Mouse (Mus musculus) lung, postnatal 0 days (tissue): ENCODE measurements around the gene Cers6. TPM values are rescaled to one million over a fixed set of nuclear protein-coding genes. Genes with fewer than 3 reads are reported as not detected.
A peak's percentile ranks its signal among the peaks of the same experiment; 100 is the strongest.

Source experiments
- ATAC-seq: fragments of 200-750 bp; cut with Nextera tagmentation; 2 replicates; pipeline ENCODE4 v1.8.0; 2017; ENCODE audit warnings: moderate library complexity
- DNase-seq: peaks from one replicate; pipeline ENCODE4 v3.0.0-alpha.2; 2016; ENCODE audit warnings: low spot score
- H3K27ac ChIP-seq: fragments of 300-500 bp; sonication (generic); 2 replicates; pipeline ENCODE4 v1.5.1; 2014; ENCODE audit warnings: antibody characterized with exemption, mild to moderate bottlenecking, low read length, mixed read lengths
- H3K27me3 ChIP-seq: fragments of 300-500 bp; sonication (generic); replicated peaks from 2 replicates; pipeline ENCODE4 v1.6.1; 2014; ENCODE audit warnings: low read length, mixed read lengths; ENCODE audit not compliant: insufficient read depth
- H3K36me3 ChIP-seq: fragments of 300-500 bp; sonication (generic); 2 replicates; pipeline ENCODE4 v1.6.1; 2014; ENCODE audit warnings: low read length, mixed read lengths; ENCODE audit not compliant: insufficient read depth
- H3K4me1 ChIP-seq: fragments of 300-500 bp; sonication (generic); 2 replicates; pipeline ENCODE4 v1.6.1; 2014; ENCODE audit warnings: antibody characterized with exemption, low read depth, low read length, mixed read lengths; ENCODE audit not compliant: insufficient read depth
- H3K4me2 ChIP-seq: fragments of 300-500 bp; sonication (generic); replicated peaks from 2 replicates; pipeline ENCODE4 v1.6.1; 2014; ENCODE audit warnings: low read depth, mild to moderate bottlenecking, low read length, moderate library complexity, mixed read lengths
- H3K4me3 ChIP-seq: fragments of 300-500 bp; sonication (generic); 2 replicates; pipeline ENCODE4 v1.5.1; 2014; ENCODE audit warnings: low read depth, low read length
- H3K9ac ChIP-seq: fragments of 300-500 bp; sonication (generic); replicated peaks from 2 replicates; pipeline ENCODE4 v1.6.1; 2014; ENCODE audit warnings: low read depth, mild to moderate bottlenecking
- H3K9me3 ChIP-seq: fragments of 300-500 bp; sonication (generic); 2 replicates; pipeline ENCODE4 v1.6.1; 2016; ENCODE audit warnings: low read length, mixed read lengths
- CTCF ChIP-seq: IDR thresholded peaks from 2 replicates; pipeline ENCODE4 v1.5.1; 2016; ENCODE audit warnings: antibody characterized with exemption, mild to moderate bottlenecking
- EP300 ChIP-seq: IDR thresholded peaks from 2 replicates; pipeline ENCODE4 v1.6.1; 2016; ENCODE audit warnings: antibody characterized with exemption, mild to moderate bottlenecking, control low read depth
- WGBS: fragments of 180-500 bp; shearing (Covaris S2); extraction: QIAGEN DNeasy Blood & Tissue Kit; methylation state at CpG from one replicate; pipeline ENCODE4 v1.1.7; 2014; 5-methylcytosine and 5-hydroxymethylcytosine counted together
- polyA plus RNA-seq: library from polyadenylated mRNA; unstranded; fragments of >200 nt; fragmentation: Nextera tagmentation; extraction: Ambion mirVana; gene quantifications from 2 replicates; pipeline ENCODE4 v1.2.1, GENCODE M21; 2015

The Cers6 gene
- polyA plus RNA-seq, 1 experiment from 2014 or later = 9.6 TPM

DNA sequence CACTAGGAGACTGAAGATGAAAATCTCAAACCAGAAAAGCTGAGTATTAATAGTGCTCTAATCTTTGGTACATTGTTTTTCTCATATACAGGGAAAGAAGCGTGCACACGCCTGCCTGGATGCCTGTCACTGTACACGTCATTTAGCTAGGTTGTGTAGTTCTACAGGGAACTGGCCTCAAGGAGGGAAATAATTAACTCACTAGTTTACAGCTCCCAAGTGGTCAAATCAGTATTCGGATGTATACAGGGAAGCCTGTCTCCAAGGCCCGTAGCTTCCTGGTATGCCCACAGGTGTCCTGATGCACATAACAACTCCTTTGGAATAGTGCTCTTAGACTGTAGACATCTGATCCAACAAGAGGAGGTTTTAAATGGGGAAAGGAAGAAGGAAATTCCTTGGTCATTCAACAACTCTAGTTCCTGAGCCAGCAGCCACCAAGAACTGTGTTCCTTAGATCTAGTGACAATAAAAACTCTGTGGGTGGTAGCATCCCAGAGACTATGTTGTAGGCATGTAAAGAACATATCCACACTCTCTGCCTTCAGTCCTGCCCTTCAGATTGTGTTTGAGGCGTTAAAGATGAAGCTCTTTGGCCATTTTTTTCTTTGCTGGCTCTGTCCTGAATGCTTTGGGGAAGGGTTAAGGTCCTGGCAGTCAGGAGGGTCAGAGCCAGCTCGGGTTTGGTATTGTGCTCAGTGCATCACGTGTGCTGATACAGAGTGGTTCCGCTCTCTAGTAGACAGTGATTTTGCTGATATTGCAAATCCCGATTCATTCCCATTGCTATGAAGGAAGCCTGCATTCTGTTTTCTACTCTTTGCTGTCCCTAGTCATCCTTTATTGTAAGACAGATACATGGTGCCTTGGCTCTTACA lies 65.9 kb downstream of the Cers6 start:
- ATAC-seq (no peak), DNase-seq (no peak)
- no peak for TF ChIP-seq CTCF
- no peak for TF ChIP-seq EP300
- Histone ChIP-seq H3K9me3 (no peaks in the 10 kb centered on the region), H3K4me2 (no peak overlapping the region), H3K4me3 (no peak overlapping the region), H3K27ac (no peak overlapping the region), H3K9ac (no peak overlapping the region), H3K36me3 (no peaks in the 10 kb centered on the region), H3K27me3 (no peaks in the 10 kb centered on the region), H3K4me1 (no peaks in the 10 kb centered on the region)
- WGBS = 89% methylated on average over 10 of the region's 10 CpGs

GRCm38 (mm10) chr2:68932240-68932639 lies 71.0 kb downstream of the Cers6 start:
- no peak for ATAC-seq
- DNase-seq = no peak
- Histone ChIP-seq H3K27me3 (no peaks in the 10 kb centered on the region), H3K27ac (no peak overlapping the region), H3K4me3 (no peak overlapping the region), H3K36me3 (no peaks in the 10 kb centered on the region), H3K9me3 (no peaks in the 10 kb centered on the region), H3K4me2 (no peak overlapping the region), H3K4me1 (no peaks in the 10 kb centered on the region), H3K9ac (no peak overlapping the region)
- WGBS = 41% methylated on average over 4 of the region's 4 CpGs
- TF ChIP-seq EP300 (no peak), CTCF (no peak)

GRCm38 (mm10) chr2:68932656-68933055 lies 71.4 kb downstream of the Cers6 start:
- Histone ChIP-seq H3K4me3 (no peak overlapping the region), H3K4me1 (no peaks in the 10 kb centered on the region), H3K4me2 (no peak overlapping the region), H3K36me3 (no peaks in the 10 kb centered on the region), H3K9me3 (no peaks in the 10 kb centered on the region), H3K27me3 (no peaks in the 10 kb centered on the region), H3K27ac (no peak overlapping the region), H3K9ac (no peak overlapping the region)
- no peak for TF ChIP-seq EP300
- no peak for TF ChIP-seq CTCF
- ATAC-seq (no peak), DNase-seq (no peak)
- 39% methylated on average over 4 of the region's 4 CpGs for WGBS

DNA sequence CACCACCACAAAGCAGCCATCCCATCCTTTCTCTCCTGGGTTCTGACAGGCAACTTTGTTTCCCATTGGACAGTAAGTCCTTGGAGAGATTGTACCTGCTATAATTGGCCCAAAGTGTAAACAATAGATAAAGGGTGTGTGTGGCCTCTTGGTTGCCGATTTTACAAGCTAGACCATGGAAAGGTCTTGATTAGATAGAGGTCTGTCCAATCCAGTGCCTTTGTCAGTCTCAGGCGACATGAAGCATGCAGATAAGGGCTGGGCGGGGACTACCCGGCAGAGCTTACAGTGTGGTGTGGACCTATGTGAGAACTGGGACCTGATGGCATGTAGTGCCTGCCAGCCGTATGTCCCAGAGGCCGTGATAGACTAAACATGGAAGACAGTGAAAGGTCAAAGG lies 73.4 kb downstream of the Cers6 start:
- no peak overlapping the region for H3K27ac ChIP-seq
- 44% methylated on average over 6 of the region's 6 CpGs for WGBS
- H3K27me3 ChIP-seq = no peaks in the 10 kb centered on the region
- no peaks in the 10 kb centered on the region for H3K9me3 ChIP-seq
- no peaks in the 10 kb centered on the region for H3K36me3 ChIP-seq
- no peak overlapping the region for H3K4me3 ChIP-seq
- TF ChIP-seq CTCF (no peak), EP300 (no peak)
- no peak overlapping the region for H3K4me2 ChIP-seq
- no peaks in the 10 kb centered on the region for H3K4me1 ChIP-seq
- DNase-seq = no peak
- peak; percentile 43; the same call in 1 of the 2 replicates for ATAC-seq
- no peak overlapping the region for H3K9ac ChIP-seq

DNA sequence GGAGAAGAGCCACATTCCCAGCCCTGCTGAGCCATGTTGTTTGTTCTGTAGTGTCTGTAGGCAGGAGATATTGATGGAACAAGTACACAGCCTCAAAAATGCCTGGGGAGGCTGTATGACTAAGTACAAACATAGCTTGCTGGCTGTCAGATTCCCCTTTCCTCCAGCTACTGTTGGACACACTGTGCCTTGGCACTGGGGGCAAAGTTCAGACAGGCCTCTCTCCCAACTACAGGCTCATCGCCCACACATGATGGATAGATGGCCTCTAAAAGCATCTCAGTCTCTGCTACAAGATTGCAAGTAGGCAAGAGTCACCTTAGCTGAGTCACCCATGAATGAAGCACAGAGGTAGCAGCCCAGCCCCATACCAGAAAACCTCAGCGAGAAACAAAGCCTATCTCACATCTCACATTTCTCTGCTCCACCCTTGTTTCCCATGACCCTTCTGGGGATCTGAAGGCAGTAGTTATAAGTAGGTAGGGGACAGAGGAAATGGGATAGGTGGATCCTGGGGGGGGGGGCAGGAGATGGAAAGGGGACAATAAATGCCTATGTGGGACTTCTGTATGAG lies 74.6 kb downstream of the Cers6 start:
- Histone ChIP-seq H3K4me2 (no peak overlapping the region), H3K36me3 (no peaks in the 10 kb centered on the region), H3K9me3 (no peaks in the 10 kb centered on the region), H3K9ac (no peak overlapping the region), H3K4me1 (no peaks in the 10 kb centered on the region), H3K27ac (no peak overlapping the region), H3K4me3 (no peak overlapping the region), H3K27me3 (no peaks in the 10 kb centered on the region)
- ATAC-seq (0 out of 2 replicates have a peak, but pooled peaks have one; percentile 23), DNase-seq (no peak)
- TF ChIP-seq EP300 = no peak
- no peak for TF ChIP-seq CTCF
- 73% methylated on average over 2 of the region's 2 CpGs for WGBS

GRCm38 (mm10) chr2:68936773-68937172 lies 75.5 kb downstream of the Cers6 start:
- TF ChIP-seq EP300 (no peak), CTCF (no peak)
- no peak for ATAC-seq
- H3K36me3 ChIP-seq = no peaks in the 10 kb centered on the region
- 80% methylated on average over 4 of the region's 4 CpGs for WGBS
- DNase-seq = peak; percentile 15
- no peak overlapping the region for H3K27ac ChIP-seq
- H3K4me1 ChIP-seq = no peaks in the 10 kb centered on the region
- H3K27me3 ChIP-seq = no peaks in the 10 kb centered on the region
- H3K4me2 ChIP-seq = no peak overlapping the region
- no peaks in the 10 kb centered on the region for H3K9me3 ChIP-seq
- H3K9ac ChIP-seq = no peak overlapping the region
- H3K4me3 ChIP-seq = no peak overlapping the region
